Mouse (Mus musculus): ENCODE measurements at regions not wholly inside any gene's neighbourhood (a gene's known extent, or its start where the extent isn't known, plus 50 kb on each side); places are given as distances from the start of the nearest gene placed in this dataset.

GRCm38 (mm10) chr2:72855276-72855970, 124.8 kb downstream of the Sp3 start:
- intact Hi-C loops (cut with DNase I) = no loop called here

GRCm38 (mm10) chr2:72855971-72856755, 124.1 kb downstream of the Sp3 start:
- intact Hi-C loops (cut with DNase I) = no loop called here
- no peak for DNase-seq (ENCODE audit: extremely low spot score in 1 of 2, low spot score in 2 of 2)

More at GRCm38 (mm10) chr2:72855276-72855970, 124.8 kb downstream of the Sp3 start:
- DNase-seq (ENCODE audit: extremely low spot score in 1 of 2, low spot score in 2 of 2) = no peak

- intact Hi-C loops (cut with DNase I) = no loop called here
These were observed 122.9 kb downstream of the Sp3 start for GRCm38 (mm10) chr2:72857377-72857776.

GRCm38 (mm10) chr2:72865462-72866365, 114.5 kb downstream of the Sp3 start:
- no peak for DNase-seq (ENCODE audit: extremely low spot score in 1 of 2, low spot score in 2 of 2)
- intact Hi-C loops (cut with DNase I) = no loop called here

More at GRCm38 (mm10) chr2:72857377-72857776, 122.9 kb downstream of the Sp3 start:
- no peak for DNase-seq (ENCODE audit: extremely low spot score in 1 of 2, low spot score in 2 of 2)

- intact Hi-C loops (cut with DNase I) = no loop called here
- no peak for DNase-seq (ENCODE audit: extremely low spot score in 1 of 2, low spot score in 2 of 2)
These were observed 113.9 kb downstream of the Sp3 start for GRCm38 (mm10) chr2:72866366-72866688.

GRCm38 (mm10) chr2:72868173-72868572, 112.1 kb downstream of the Sp3 start:
- intact Hi-C loops (cut with DNase I) = no loop called here
- no peak for DNase-seq (ENCODE audit: extremely low spot score in 1 of 2, low spot score in 2 of 2)

GRCm38 (mm10) chr2:72871836-72872235, 108.4 kb downstream of the Sp3 start:
- intact Hi-C loops (cut with DNase I) = no loop called here
- peak in 1 of 2 experiments; percentile 37 for DNase-seq (ENCODE audit: extremely low spot score in 1 of 2, low spot score in 2 of 2)

- DNase-seq (ENCODE audit: extremely low spot score in 1 of 2, low spot score in 2 of 2) = no peak
These were observed 106.3 kb downstream of the Sp3 start for GRCm38 (mm10) chr2:72873948-72874347.

GRCm38 (mm10) chr2:72874533-72874932, 105.7 kb downstream of the Sp3 start:
- intact Hi-C loops (cut with DNase I) = no loop called here
- no peak for DNase-seq (ENCODE audit: extremely low spot score in 1 of 2, low spot score in 2 of 2)

More at GRCm38 (mm10) chr2:72873948-72874347, 106.3 kb downstream of the Sp3 start:
- intact Hi-C loops (cut with DNase I) = no loop called here

GRCm38 (mm10) chr2:72875677-72876076, 104.6 kb downstream of the Sp3 start:
- no peak for DNase-seq (ENCODE audit: extremely low spot score in 1 of 2, low spot score in 2 of 2)
- intact Hi-C loops (cut with DNase I) = no loop called here

GRCm38 (mm10) chr2:72880016-72880415, 100.2 kb downstream of the Sp3 start:
- no peak for DNase-seq (ENCODE audit: extremely low spot score in 1 of 2, low spot score in 2 of 2)
- intact Hi-C loops (cut with DNase I) = no loop called here

GRCm38 (mm10) chr2:72881554-72881953, 98.7 kb downstream of the Sp3 start:
- intact Hi-C loops (cut with DNase I) = no loop called here

GRCm38 (mm10) chr2:72886250-72886649, 94.0 kb downstream of the Sp3 start:
- intact Hi-C loops (cut with DNase I) = no loop called here

More at GRCm38 (mm10) chr2:72881554-72881953, 98.7 kb downstream of the Sp3 start:
- DNase-seq (ENCODE audit: extremely low spot score in 1 of 2, low spot score in 2 of 2) = no peak

More at GRCm38 (mm10) chr2:72886250-72886649, 94.0 kb downstream of the Sp3 start:
- no peak for DNase-seq (ENCODE audit: extremely low spot score in 1 of 2, low spot score in 2 of 2)

Measured in left cerebral cortex, postnatal 10 days (tissue).